Mouse (Mus musculus): ENCODE data around the gene Sf3b3. TPM values are rescaled to one million over a fixed set of nuclear protein-coding genes. Genes with fewer than 3 reads are reported as not detected.

Gene Sf3b3
- 75.4 and 92.7 TPM in 2 replicates for polyA plus RNA-seq (2015; fragmentation: Nextera tagmentation; extraction: Ambion mirVana)

- Histone ChIP-seq H3K4me3 (replicated peaks) (peak within 1 kb of the TSS; percentile 83), H3K27ac (peak within 1 kb of the TSS; percentile 83), H3K9me3 (replicated peaks) (no peaks in the 10 kb centered on the region), H3K27me3 (no peaks in the 10 kb centered on the region), H3K4me1 (replicated peaks) (peaks cover 41% of the 10 kb centered on the region), H3K36me3 (peaks cover 52% of the 10 kb centered on the region), H3K9ac (peak within 1 kb of the TSS; percentile 93), H3K4me2 (peak within 1 kb of the TSS; percentile 89)
- peak; percentile 87 for ATAC-seq (ENCODE audit: low read depth)
- under 1% methylated on average over 53 of the region's 53 CpGs for WGBS (ENCODE audit: insufficient replicate concordance)
- peak; percentile 83 for DNase-seq
Observed at GRCm38 (mm10) chr8:110846405-110847170, at the start of gene Sf3b3, which contains the start of gene Cog4. Gene Sf3b3, minus strand, starts transcription at chr8:110846787. Gene Cog4, plus strand, starts transcription at chr8:110846600.

- peaks cover 8% of the 10 kb centered on the region for H3K4me1 ChIP-seq (replicated peaks)
- no peaks in the 10 kb centered on the region for H3K9me3 ChIP-seq (replicated peaks)
- 85% methylated on average over 13 of the region's 13 CpGs for WGBS (ENCODE audit: insufficient replicate concordance)
- H3K27me3 ChIP-seq = no peaks in the 10 kb centered on the region
- DNase-seq (no peak), ATAC-seq (ENCODE audit: low read depth) (no peak)
- H3K4me3 ChIP-seq (replicated peaks) = no peak overlapping the region
- no peak overlapping the region for H3K9ac ChIP-seq
- no peak overlapping the region for H3K27ac ChIP-seq
- H3K4me2 ChIP-seq = no peak overlapping the region
- H3K36me3 ChIP-seq = peaks cover 8% of the 10 kb centered on the region
Observed at GRCm38 (mm10) chr8:110895812-110896211, 49.2 kb upstream of the Sf3b3 start.

DNA sequence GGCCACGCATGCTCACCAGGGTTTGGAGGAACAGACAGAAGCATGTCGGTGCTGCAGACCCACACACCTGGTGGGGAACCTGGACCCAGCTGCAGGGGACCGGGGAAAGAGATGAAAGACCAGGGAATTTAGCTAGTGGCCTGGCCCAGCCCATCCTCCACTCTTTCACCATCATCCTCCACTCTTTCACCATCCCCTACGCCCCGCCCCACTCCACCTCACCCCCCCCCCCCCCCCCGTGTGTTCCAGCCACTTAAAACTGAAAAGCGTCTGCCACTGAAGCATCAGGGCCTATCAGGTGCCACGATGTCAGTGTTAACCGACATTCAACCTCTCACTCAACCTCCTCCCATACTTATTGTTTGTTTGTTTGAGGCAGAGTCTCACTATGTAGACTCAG lies 48.7 kb upstream of the Sf3b3 start:
- Histone ChIP-seq H3K4me2 (no peak overlapping the region), H3K9ac (no peak overlapping the region), H3K9me3 (replicated peaks) (no peaks in the 10 kb centered on the region), H3K4me1 (replicated peaks) (peaks cover 5% of the 10 kb centered on the region; the same call in 1 of the 2 replicates), H3K4me3 (replicated peaks) (no peak overlapping the region), H3K36me3 (peaks cover 8% of the 10 kb centered on the region), H3K27ac (no peak overlapping the region), H3K27me3 (no peaks in the 10 kb centered on the region)
- DNase-seq (no peak), ATAC-seq (ENCODE audit: low read depth) (no peak)
- WGBS (ENCODE audit: insufficient replicate concordance) = 65% methylated on average over 9 of the region's 9 CpGs

DNA sequence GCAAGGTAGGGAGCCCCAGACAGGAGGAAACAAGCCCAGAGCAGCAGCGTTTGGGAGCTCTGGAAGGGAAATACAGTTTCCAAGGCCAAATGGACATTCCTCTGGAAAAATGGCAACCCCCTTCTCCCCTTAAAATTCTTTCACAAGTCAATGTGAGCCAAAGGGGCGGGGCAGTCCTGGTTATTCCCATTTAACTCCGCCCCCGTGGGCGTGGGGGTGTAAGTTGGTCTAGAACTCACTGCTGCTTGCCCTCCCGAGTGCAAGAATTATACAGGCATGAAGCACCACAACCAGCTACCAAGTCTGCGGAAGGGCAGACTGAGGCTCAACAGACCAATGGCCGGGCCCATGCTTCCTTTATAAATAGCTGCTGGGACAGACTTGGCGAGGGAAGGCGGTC lies 48.3 kb upstream of the Sf3b3 start:
- no peak for DNase-seq
- Histone ChIP-seq H3K4me2 (no peak overlapping the region), H3K27ac (no peak overlapping the region), H3K27me3 (no peaks in the 10 kb centered on the region), H3K4me1 (replicated peaks) (peaks cover 5% of the 10 kb centered on the region; the same call in 1 of the 2 replicates), H3K4me3 (replicated peaks) (no peak overlapping the region), H3K9ac (no peak overlapping the region), H3K36me3 (peaks cover 8% of the 10 kb centered on the region), H3K9me3 (replicated peaks) (no peaks in the 10 kb centered on the region)
- no peak for ATAC-seq (ENCODE audit: low read depth)
- 78% methylated on average over 10 of the region's 10 CpGs for WGBS (ENCODE audit: insufficient replicate concordance)

- WGBS (ENCODE audit: insufficient replicate concordance) = 81% methylated on average over 2 of the region's 2 CpGs
- no peaks in the 10 kb centered on the region for H3K27me3 ChIP-seq
- H3K36me3 ChIP-seq = peaks cover 18% of the 10 kb centered on the region
- ATAC-seq (ENCODE audit: low read depth) (no peak), DNase-seq (no peak)
- no peak overlapping the region for H3K4me2 ChIP-seq
- H3K9me3 ChIP-seq (replicated peaks) = no peaks in the 10 kb centered on the region
- H3K27ac ChIP-seq = no peak overlapping the region
- H3K9ac ChIP-seq = no peak overlapping the region
- H3K4me1 ChIP-seq (replicated peaks) = peaks cover 5% of the 10 kb centered on the region; the same call in 1 of the 2 replicates
- no peak overlapping the region for H3K4me3 ChIP-seq (replicated peaks)
Observed at GRCm38 (mm10) chr8:110892913-110893312, 46.3 kb upstream of the Sf3b3 start.

DNA sequence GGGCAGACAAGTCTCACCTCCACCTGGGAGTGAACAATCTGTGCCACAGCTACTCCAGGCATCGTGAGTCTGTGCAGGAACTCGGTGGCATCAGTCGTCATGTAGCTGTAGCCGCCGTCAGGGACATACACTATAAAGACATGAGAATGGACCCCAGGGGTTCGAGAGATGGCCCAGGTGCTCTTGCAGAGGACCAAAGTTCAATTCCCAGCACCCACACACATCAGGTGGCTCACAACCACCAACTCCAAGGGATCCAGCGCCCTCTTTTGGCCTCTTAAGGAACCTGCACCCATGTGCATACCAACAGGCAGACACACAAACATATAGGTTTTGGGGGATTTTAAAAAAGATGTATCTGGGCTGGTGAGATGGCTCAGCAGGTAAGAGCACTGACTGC lies 45.5 kb upstream of the Sf3b3 start:
- ATAC-seq (ENCODE audit: low read depth) (no peak), DNase-seq (no peak)
- Histone ChIP-seq H3K27me3 (no peaks in the 10 kb centered on the region), H3K27ac (no peak overlapping the region), H3K9ac (no peak overlapping the region), H3K9me3 (replicated peaks) (no peaks in the 10 kb centered on the region), H3K36me3 (peaks cover 26% of the 10 kb centered on the region), H3K4me3 (replicated peaks) (no peak overlapping the region), H3K4me2 (no peak overlapping the region), H3K4me1 (replicated peaks) (peaks cover 5% of the 10 kb centered on the region; the same call in 1 of the 2 replicates)
- WGBS (ENCODE audit: insufficient replicate concordance) = 73% methylated on average over 7 of the region's 7 CpGs

GRCm38 (mm10) chr8:110889904-110890470 lies 43.4 kb upstream of the Sf3b3 start:
- Histone ChIP-seq H3K36me3 (peaks cover 37% of the 10 kb centered on the region), H3K4me1 (replicated peaks) (peaks cover 3% of the 10 kb centered on the region; the same call in 1 of the 2 replicates), H3K4me3 (replicated peaks) (no peak overlapping the region), H3K9me3 (replicated peaks) (no peaks in the 10 kb centered on the region), H3K27ac (no peak overlapping the region), H3K27me3 (no peaks in the 10 kb centered on the region), H3K4me2 (no peak overlapping the region), H3K9ac (no peak overlapping the region)
- DNase-seq = no peak
- 73% methylated on average over 12 of the region's 12 CpGs for WGBS (ENCODE audit: insufficient replicate concordance)
- ATAC-seq (ENCODE audit: low read depth) = peak; percentile 40; the same call in 1 of the 2 replicates

DNA sequence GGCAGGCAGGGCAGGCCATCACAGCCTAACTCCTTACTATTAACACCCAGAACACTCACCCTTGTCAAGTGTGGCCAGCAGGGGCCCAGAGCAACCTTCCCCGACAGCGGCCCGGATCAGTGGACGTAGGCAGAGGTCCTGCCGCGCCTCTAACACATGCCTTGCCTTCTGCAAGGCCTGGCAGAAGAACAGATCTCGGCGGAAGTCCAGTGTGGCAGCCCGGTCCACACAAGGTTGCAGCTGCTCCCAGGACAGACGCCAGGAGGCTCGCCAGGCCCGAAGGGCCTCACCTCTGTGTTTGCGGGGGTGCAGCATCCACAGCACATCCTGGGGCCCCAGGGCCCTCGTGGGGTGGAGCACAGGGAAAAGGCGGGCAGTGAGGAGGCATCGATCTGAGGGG lies 42.3 kb upstream of the Sf3b3 start:
- no peak overlapping the region for H3K4me2 ChIP-seq
- no peak for ATAC-seq (ENCODE audit: low read depth)
- no peaks in the 10 kb centered on the region for H3K27me3 ChIP-seq
- H3K9me3 ChIP-seq (replicated peaks) = no peaks in the 10 kb centered on the region
- H3K36me3 ChIP-seq = peaks cover 40% of the 10 kb centered on the region
- H3K27ac ChIP-seq = no peak overlapping the region
- WGBS (ENCODE audit: insufficient replicate concordance) = 83% methylated on average over 16 of the region's 16 CpGs
- H3K4me3 ChIP-seq (replicated peaks) = no peak overlapping the region
- no peak for DNase-seq
- no peak overlapping the region for H3K9ac ChIP-seq
- H3K4me1 ChIP-seq (replicated peaks) = no peaks in the 10 kb centered on the region; the same call in 1 of the 2 replicates

- H3K36me3 ChIP-seq = peaks cover 45% of the 10 kb centered on the region
- no peak for ATAC-seq (ENCODE audit: low read depth)
- H3K9ac ChIP-seq = no peak overlapping the region
- H3K4me2 ChIP-seq = no peak overlapping the region
- WGBS (ENCODE audit: insufficient replicate concordance) = 85% methylated on average over 8 of the region's 8 CpGs
- DNase-seq = no peak
- H3K9me3 ChIP-seq (replicated peaks) = no peaks in the 10 kb centered on the region
- no peak overlapping the region for H3K4me3 ChIP-seq (replicated peaks)
- no peak overlapping the region for H3K27ac ChIP-seq
- no peaks in the 10 kb centered on the region for H3K27me3 ChIP-seq
- no peaks in the 10 kb centered on the region; the same call in 1 of the 2 replicates for H3K4me1 ChIP-seq (replicated peaks)
Observed at GRCm38 (mm10) chr8:110888441-110888840, 41.9 kb upstream of the Sf3b3 start.

DNA sequence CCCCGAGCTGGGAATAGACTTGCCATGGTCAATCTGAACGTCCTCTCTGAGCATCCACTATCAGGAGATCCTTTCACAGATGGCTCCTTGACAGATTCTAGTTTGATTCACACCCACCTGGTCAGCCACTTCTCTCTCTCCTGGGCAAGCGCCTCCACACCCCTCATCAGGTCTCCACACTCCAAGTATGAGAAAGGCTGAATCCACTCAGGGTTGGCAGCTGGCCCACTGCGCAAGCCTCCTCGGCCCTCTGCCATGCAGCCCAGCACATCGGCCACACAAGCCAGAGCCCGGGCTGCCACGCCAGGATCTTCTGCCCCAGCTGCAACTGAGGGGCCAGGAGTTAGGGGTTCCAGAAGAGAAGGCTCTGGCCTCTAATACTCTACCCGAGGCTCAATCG lies 41.0 kb upstream of the Sf3b3 start:
- Histone ChIP-seq H3K4me3 (replicated peaks) (no peak overlapping the region), H3K9ac (no peak overlapping the region), H3K4me2 (no peak overlapping the region), H3K36me3 (peaks cover 54% of the 10 kb centered on the region), H3K27ac (no peak overlapping the region), H3K9me3 (replicated peaks) (no peaks in the 10 kb centered on the region), H3K27me3 (no peaks in the 10 kb centered on the region), H3K4me1 (replicated peaks) (no peaks in the 10 kb centered on the region; the same call in 1 of the 2 replicates)
- WGBS (ENCODE audit: insufficient replicate concordance) = 82% methylated on average over 10 of the region's 10 CpGs
- DNase-seq = no peak
- ATAC-seq (ENCODE audit: low read depth) = no peak

- Histone ChIP-seq H3K4me3 (replicated peaks) (no peak overlapping the region), H3K4me2 (no peak overlapping the region), H3K9ac (no peak overlapping the region), H3K9me3 (replicated peaks) (no peaks in the 10 kb centered on the region), H3K36me3 (peaks cover 59% of the 10 kb centered on the region), H3K27me3 (no peaks in the 10 kb centered on the region), H3K27ac (no peak overlapping the region), H3K4me1 (replicated peaks) (no peaks in the 10 kb centered on the region; the same call in 1 of the 2 replicates)
- DNase-seq (no peak), ATAC-seq (ENCODE audit: low read depth) (no peak)
- WGBS (ENCODE audit: insufficient replicate concordance) = 76% methylated on average over 3 of the region's 3 CpGs
Observed at GRCm38 (mm10) chr8:110886634-110887033, 40.0 kb upstream of the Sf3b3 start.

All from liver, embryonic 13.5 days (tissue).